Mouse (Mus musculus) neutrophil, adult 65 days (primary cell): ENCODE data around the gene Vgll3. TPM values are rescaled to one million over a fixed set of nuclear protein-coding genes. Genes with fewer than 3 reads are reported as not detected.

Experiments used
- total RNA-seq: library from RNA; stranded (reverse); gene quantifications from 2 replicates; pipeline ENCODE4 v1.2.4, GENCODE M21; 2023

Vgll3 gene
- not detected in 2 replicates for total RNA-seq

DNA sequence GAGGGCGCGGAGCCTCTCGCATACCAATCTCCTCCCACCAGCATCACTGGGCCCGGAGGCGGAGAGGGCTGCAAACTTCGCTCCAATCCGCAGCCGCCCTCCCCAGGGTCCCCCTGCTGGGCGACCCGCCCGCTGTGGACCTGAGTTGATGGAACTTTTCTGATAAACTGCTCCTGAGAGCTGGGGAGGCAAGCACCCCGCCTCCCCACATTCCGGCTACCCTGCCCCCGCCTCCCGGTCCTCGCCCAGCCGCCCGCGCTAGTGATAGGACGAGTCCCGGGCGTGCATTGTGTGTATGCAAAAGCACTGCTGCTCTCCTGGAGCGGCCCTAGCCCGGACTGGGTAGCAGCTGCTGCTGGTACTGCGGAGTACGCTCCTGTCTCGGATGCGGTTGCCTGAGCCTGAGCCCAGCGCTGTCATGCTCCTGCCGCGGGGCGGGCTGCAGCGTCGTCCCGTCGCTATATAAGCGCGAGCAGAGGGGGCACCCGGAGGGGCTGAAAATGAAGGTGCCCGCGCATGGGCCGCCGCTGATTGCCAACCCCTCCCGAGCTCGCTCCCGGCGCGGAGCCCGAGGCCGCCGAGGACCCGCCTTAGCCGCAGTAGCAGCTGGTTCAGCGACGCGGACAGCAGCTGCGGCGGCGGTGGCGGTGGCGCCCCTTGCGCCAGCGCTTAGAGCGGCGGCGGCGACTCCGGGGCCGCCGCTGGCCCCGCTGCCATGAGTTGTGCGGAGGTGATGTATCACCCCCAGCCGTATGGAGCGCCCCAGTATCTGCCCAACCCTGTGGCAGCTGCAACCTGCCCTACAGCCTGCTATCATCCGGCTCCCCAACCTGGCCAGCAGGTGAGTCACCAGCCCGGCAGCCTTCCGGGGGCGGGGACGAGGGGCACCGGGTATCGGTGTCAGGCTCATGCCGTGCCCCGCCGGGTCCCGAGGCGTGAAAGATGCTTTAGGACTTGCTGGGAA, at the start of gene Vgll3:
TSS of gene Vgll3 (plus strand) at position 340 of the 964 bp plus-strand sequence.

